Mouse (Mus musculus) liver, embryonic 15.5 days (tissue): ENCODE results near the gene Tmem45b. TPM values are rescaled to one million over a fixed set of nuclear protein-coding genes. Genes with fewer than 3 reads are reported as not detected.
A peak's percentile ranks its signal among the peaks of the same experiment; 100 is the strongest.

Experiments
- ATAC-seq: fragments of 200-750 bp; cut with Nextera tagmentation; 2 replicates; pipeline ENCODE4 v1.8.0; 2017; ENCODE audit warnings: moderate number of reproducible peaks, mild to moderate bottlenecking, moderate library complexity; ENCODE audit not compliant: insufficient read depth
- H3K27ac ChIP-seq: fragments of 300-500 bp; sonication (generic); replicated peaks from 2 replicates; pipeline ENCODE4 v1.5.1; 2015; ENCODE audit warnings: mild to moderate bottlenecking, inconsistent platforms
- H3K27me3 ChIP-seq: fragments of 300-500 bp; sonication (generic); 2 replicates; pipeline ENCODE4 v1.6.1; 2015; ENCODE audit warnings: mild to moderate bottlenecking, inconsistent platforms
- H3K36me3 ChIP-seq: fragments of 300-500 bp; sonication (generic); replicated peaks from 2 replicates; pipeline ENCODE4 v1.6.1; 2015; ENCODE audit warnings: moderate library complexity, mild to moderate bottlenecking, inconsistent platforms
- H3K4me1 ChIP-seq: fragments of 300-500 bp; sonication (generic); replicated peaks from 2 replicates; pipeline ENCODE4 v1.6.1; 2015; ENCODE audit warnings: inconsistent platforms
- H3K4me2 ChIP-seq: fragments of 300-500 bp; sonication (generic); 2 replicates; pipeline ENCODE4 v1.6.1; 2015; ENCODE audit warnings: moderate library complexity, mild to moderate bottlenecking, inconsistent platforms
- H3K4me3 ChIP-seq: fragments of 300-500 bp; sonication (generic); replicated peaks from 2 replicates; pipeline ENCODE4 v1.5.1; 2015; ENCODE audit warnings: mild to moderate bottlenecking, inconsistent platforms
- H3K9ac ChIP-seq: fragments of 300-500 bp; sonication (generic); 2 replicates; pipeline ENCODE4 v1.6.1; 2015; ENCODE audit warnings: moderate library complexity, mild to moderate bottlenecking, inconsistent platforms
- H3K9me3 ChIP-seq: fragments of 300-500 bp; sonication (generic); replicated peaks from 2 replicates; pipeline ENCODE4 v1.6.1; 2016; ENCODE audit warnings: inconsistent platforms
- WGBS: fragments of 180-500 bp; shearing (Covaris S2); methylation state at CpG from one replicate; pipeline ENCODE4 v1.1.7; 2015; ENCODE audit warnings: mixed read lengths; ENCODE audit not compliant: insufficient replicate concordance; 5-methylcytosine and 5-hydroxymethylcytosine counted together
- polyA plus RNA-seq: library from polyadenylated mRNA; unstranded; fragments of >200 nt; fragmentation: Nextera tagmentation; extraction: Ambion mirVana; gene quantifications from 2 replicates; pipeline ENCODE4 v1.2.1, GENCODE M21; 2015

Gene Tmem45b
- polyA plus RNA-seq, 1 experiment from 2014 or later = 0.10 TPM

- no peak overlapping the region for H3K4me2 ChIP-seq
- WGBS = 86% methylated on average over 2 of the region's 2 CpGs
- H3K27me3 ChIP-seq = no peaks in the 10 kb centered on the region
- no peaks in the 10 kb centered on the region for H3K9me3 ChIP-seq
- H3K27ac ChIP-seq = no peak overlapping the region
- no peak overlapping the region for H3K9ac ChIP-seq
- ATAC-seq = no peak
- H3K4me3 ChIP-seq = no peak overlapping the region
- peaks cover 86% of the 10 kb centered on the region for H3K36me3 ChIP-seq
- no peaks in the 10 kb centered on the region for H3K4me1 ChIP-seq
Measured at GRCm38 (mm10) chr9:31404311-31404710, 60.0 kb downstream of the Tmem45b start.

DNA sequence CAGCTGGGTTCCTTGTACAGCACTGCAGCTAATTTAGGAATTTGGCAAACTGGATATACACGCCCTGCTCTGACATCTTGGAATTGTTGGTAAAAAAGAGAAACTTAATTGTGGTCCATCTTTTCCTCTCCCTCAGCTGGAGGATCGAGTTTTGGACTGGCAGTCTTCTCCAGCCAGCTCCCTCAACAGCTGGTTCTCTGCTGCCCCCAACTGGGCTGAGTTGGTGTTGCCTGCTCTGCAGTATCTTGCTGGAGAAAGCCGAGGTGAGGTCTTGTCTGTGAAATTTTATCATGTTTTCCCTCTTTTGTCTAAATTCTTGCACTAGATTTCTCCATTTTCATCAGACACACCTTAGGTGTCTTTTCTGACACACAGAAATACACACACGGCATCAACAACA, 63.8 kb downstream of the Tmem45b start:
- Histone ChIP-seq H3K9me3 (no peaks in the 10 kb centered on the region), H3K4me2 (no peak overlapping the region), H3K4me3 (no peak overlapping the region), H3K27me3 (no peaks in the 10 kb centered on the region), H3K4me1 (no peaks in the 10 kb centered on the region), H3K36me3 (peaks cover 98% of the 10 kb centered on the region), H3K9ac (no peak overlapping the region), H3K27ac (no peak overlapping the region)
- WGBS = 46% methylated on average over 4 of the region's 4 CpGs
- no peak for ATAC-seq

GRCm38 (mm10) chr9:31387206-31387605, 77.1 kb downstream of the Tmem45b start:
- H3K4me1 ChIP-seq = peaks cover 22% of the 10 kb centered on the region
- H3K9ac ChIP-seq = no peak overlapping the region
- H3K36me3 ChIP-seq = peaks cover 21% of the 10 kb centered on the region
- WGBS = 66% methylated on average over 5 of the region's 5 CpGs
- H3K4me3 ChIP-seq = peak overlapping the region; percentile 84
- no peaks in the 10 kb centered on the region for H3K27me3 ChIP-seq
- no peak for ATAC-seq
- peak overlapping the region; percentile 81 for H3K4me2 ChIP-seq
- no peak overlapping the region for H3K27ac ChIP-seq
- no peaks in the 10 kb centered on the region for H3K9me3 ChIP-seq

DNA sequence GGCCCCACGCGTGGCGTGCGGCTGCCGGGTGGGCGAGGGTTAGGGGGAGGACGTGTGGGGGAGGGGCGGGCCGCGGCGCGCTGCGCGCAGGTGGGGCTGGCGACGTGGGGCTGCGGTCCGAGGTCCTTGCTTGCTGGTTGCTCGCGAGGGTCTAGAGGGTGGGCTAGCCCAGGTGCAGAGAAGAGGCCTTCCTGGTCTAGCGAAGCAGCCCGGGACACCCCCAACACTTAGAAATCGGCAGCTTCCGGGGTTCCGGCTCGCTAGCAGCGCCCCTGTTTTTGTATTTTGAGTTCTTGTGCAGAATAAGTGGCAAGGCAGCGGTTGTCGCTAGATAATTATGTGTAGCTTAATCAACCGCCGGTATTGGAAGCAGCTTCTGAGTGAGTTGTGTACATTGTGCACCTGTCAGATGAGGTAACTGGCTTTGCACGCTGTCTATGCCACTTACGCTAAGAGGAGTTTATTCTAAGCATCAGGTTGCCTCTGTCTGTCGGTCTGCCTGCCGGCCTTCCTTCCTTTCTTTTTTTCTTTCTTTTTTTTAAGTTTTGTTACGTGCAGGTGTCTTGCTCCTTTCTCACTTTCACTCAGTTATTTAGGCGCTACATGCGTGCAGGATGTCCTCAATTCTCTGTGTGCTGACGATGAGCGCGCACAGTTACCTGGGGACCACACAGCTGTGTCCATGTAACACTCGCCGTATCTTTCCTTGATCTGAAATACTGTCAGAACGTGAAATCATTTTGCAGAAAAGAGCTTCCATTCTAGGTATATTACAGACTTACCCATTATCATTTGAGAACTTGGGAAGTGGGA, 77.7 kb downstream of the Tmem45b start:
- peak overlapping the region; percentile 84 for H3K4me3 ChIP-seq
- peak; percentile 47 for ATAC-seq
- 9% methylated on average over 43 of the region's 44 CpGs for WGBS

DNA sequence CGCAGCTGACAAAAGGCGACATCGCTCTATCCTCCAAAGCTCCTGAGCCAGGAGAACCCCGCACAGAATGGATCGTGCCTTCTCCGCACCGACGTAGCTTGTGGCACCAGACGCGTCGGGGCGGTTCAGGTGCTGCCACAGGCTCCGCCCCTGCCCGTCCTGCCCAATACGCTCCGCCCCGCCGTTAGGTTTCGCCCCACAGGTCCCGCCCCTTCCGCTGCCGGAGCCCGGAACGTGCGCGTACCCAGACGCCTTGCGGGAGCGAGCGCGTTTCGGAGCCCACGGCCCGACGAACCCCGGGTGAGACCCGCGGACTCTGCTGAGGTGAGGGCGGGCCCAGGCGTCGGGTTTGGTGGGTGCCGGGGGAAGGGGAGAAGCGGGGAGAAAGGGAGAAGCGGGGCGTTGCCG, 78.3 kb downstream of the Tmem45b start, which contains the start of gene Nfrkb:
TSS of gene Nfrkb (plus strand) at position 246 of the 408 bp plus-strand sequence.
- no peaks in the 10 kb centered on the region for H3K27me3 ChIP-seq
- peak within 1 kb of the TSS; percentile 90 for H3K9ac ChIP-seq
- WGBS = under 1% methylated on average over 46 of the region's 46 CpGs
- ATAC-seq = peak; percentile 93
- H3K4me2 ChIP-seq = peak within 1 kb of the TSS; percentile 81
- peaks cover 22% of the 10 kb centered on the region for H3K4me1 ChIP-seq
- H3K4me3 ChIP-seq = peak within 1 kb of the TSS; percentile 84
- H3K36me3 ChIP-seq = peaks cover 9% of the 10 kb centered on the region
- no peaks in the 10 kb centered on the region for H3K9me3 ChIP-seq
- peak within 1 kb of the TSS; percentile 73 for H3K27ac ChIP-seq

More for the DNA sequence above, 77.7 kb downstream of the Tmem45b start:
- Histone ChIP-seq H3K27me3 (no peaks in the 10 kb centered on the region), H3K9ac (peak overlapping the region; percentile 90), H3K4me1 (peaks cover 22% of the 10 kb centered on the region), H3K36me3 (peaks cover 16% of the 10 kb centered on the region), H3K4me2 (peak overlapping the region; percentile 81), H3K9me3 (no peaks in the 10 kb centered on the region), H3K27ac (peak overlapping the region; percentile 73)

DNA sequence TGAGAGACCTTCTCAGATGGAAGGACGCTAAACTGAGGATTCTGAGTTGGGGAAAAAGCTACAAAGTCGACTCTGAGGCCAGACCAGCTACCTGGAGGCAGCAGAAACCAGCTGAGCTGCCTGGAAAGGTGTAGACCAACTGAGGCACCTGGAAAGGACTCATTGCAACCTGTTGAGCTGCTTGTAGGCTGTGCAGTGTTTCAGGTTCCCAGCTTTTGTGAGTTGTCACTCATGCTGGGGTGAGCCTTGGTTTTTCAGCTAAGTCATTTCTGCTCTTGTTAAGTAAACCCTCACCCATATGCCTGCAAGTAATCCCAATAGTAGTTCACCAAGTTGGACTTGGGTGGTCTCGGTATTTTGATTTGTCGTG, 78.8 kb downstream of the Tmem45b start:
- Histone ChIP-seq H3K9ac (peak overlapping the region; percentile 90), H3K4me3 (peak overlapping the region; percentile 84), H3K4me1 (peaks cover 22% of the 10 kb centered on the region), H3K36me3 (peaks cover 6% of the 10 kb centered on the region), H3K9me3 (no peaks in the 10 kb centered on the region), H3K27me3 (no peaks in the 10 kb centered on the region), H3K27ac (no peak overlapping the region), H3K4me2 (peak overlapping the region; percentile 81)
- WGBS = 26% methylated on average over 4 of the region's 4 CpGs
- ATAC-seq = peak; percentile 38

- H3K4me2 ChIP-seq = peak overlapping the region; percentile 81
- no peaks in the 10 kb centered on the region for H3K27me3 ChIP-seq
- no peak overlapping the region for H3K27ac ChIP-seq
- no peak for ATAC-seq
- peak overlapping the region; percentile 84; the same call in 1 of the 2 replicates for H3K4me3 ChIP-seq
- peaks cover 22% of the 10 kb centered on the region for H3K4me1 ChIP-seq
- H3K9me3 ChIP-seq = no peaks in the 10 kb centered on the region
- peaks cover 5% of the 10 kb centered on the region for H3K36me3 ChIP-seq
- no peak overlapping the region for H3K9ac ChIP-seq
- 74% methylated on average over 17 of the region's 17 CpGs for WGBS
Measured at GRCm38 (mm10) chr9:31384786-31385499, 79.3 kb downstream of the Tmem45b start.

DNA sequence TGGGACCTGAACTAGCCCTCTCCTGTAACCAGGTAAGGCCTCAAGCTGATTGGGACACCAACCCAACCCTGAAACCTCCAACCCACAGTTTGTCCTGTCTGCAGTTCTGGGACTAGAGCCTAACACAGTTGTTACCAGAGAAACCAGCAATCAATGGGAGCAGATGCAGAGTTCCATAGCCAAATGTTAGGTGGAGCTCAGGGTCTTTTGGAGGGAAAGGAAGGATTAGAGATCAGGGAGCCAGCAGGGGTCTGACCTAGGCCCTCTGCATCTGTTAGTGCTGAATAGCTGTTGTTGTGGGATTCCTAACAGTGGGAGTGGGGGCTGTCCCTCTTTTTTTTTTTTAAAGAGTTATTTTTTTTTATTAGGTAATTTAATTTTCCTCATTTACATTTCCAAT, 87.6 kb downstream of the Tmem45b start:
- Histone ChIP-seq H3K36me3 (peaks cover 19% of the 10 kb centered on the region), H3K27ac (no peak overlapping the region), H3K9me3 (no peaks in the 10 kb centered on the region), H3K9ac (no peak overlapping the region), H3K4me2 (no peak overlapping the region), H3K27me3 (no peaks in the 10 kb centered on the region), H3K4me3 (no peak overlapping the region), H3K4me1 (no peaks in the 10 kb centered on the region)
- ATAC-seq = no peak

Other genes starting within 250 kb of the Tmem45b start
- 2.3 and 3.0 TPM in 2 replicates for gene Prdm10, start 183.9 kb downstream of the Tmem45b start, polyA plus RNA-seq
- 5.7 and 6.1 TPM in 2 replicates for gene Nfrkb, start 78.3 kb downstream of the Tmem45b start, polyA plus RNA-seq